Mouse (Mus musculus) skeletal muscle tissue, postnatal 0 days (tissue): Measurements from ENCODE around the gene Obox6. TPM values are rescaled to one million over a fixed set of nuclear protein-coding genes. Genes with fewer than 3 reads are reported as not detected.

Experiments used
- polyA plus RNA-seq: library from polyadenylated mRNA; unstranded; fragments of >200 nt; fragmentation: Nextera tagmentation; extraction: Ambion mirVana; gene quantifications from 2 replicates; pipeline ENCODE4 v1.2.1, GENCODE M21; 2015

Obox6 gene
- polyA plus RNA-seq: not detected in 2 replicates

GRCm38 (mm10) chr7:15839578-15839977 lies at the start of gene Obox6:
TSS of gene Obox6 (minus strand) at chr7:15839678.

GRCm38 (mm10) chr7:15882317-15882716 lies 42.8 kb upstream of the Obox6 start, which contains the start of gene Crxos:
TSS of gene Crxos (plus strand) at chr7:15882617.

DNA sequence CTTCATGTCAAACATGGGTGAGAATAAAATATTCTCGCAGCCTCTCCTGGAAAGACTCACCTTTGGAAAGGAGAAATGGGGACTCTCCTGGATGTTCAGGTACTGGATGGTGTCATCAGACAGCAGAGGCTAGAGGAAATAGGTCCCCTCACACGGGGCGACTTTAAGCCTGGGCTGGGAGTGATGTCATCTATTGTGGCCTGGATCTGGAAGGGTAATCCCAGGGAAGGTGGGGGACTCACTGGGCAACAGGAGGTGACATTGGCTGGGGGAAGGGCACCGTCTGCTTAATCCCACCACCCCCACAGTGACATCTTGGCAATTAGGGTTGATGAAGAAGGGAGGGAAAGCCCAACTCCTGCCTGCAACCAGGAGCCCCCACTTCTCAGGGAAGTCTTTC lies 40.3 kb upstream of the Obox6 start, which contains the start of gene Crx:
Gene Crx (minus strand): TSS at position 213 of the 400 bp plus-strand sequence.

Other genes starting within 250 kb of the Obox6 start
- not detected in 2 replicates for gene Obox3, start 199.8 kb downstream of the Obox6 start, polyA plus RNA-seq
- not detected in 2 replicates for gene Obox5, start 89.5 kb downstream of the Obox6 start, polyA plus RNA-seq
- not detected in 2 replicates for gene Crx, start 40.3 kb upstream of the Obox6 start, polyA plus RNA-seq
- not detected in 2 replicates for gene Crxos, start 42.9 kb upstream of the Obox6 start, polyA plus RNA-seq
- 1,000 and 1,017 TPM in 2 replicates for gene Selenow, start 82.7 kb upstream of the Obox6 start, polyA plus RNA-seq
- gene Nop53, start 106.4 kb upstream of the Obox6 start, polyA plus RNA-seq: 158 and 170 TPM in 2 replicates
- 66.9 and 87.8 TPM in 2 replicates for gene Ehd2, start 127.9 kb upstream of the Obox6 start, polyA plus RNA-seq
- 3.2 TPM in 2 replicates for gene Bicra, start 208.2 kb upstream of the Obox6 start, polyA plus RNA-seq
- gene Zfp541, start 222.1 kb upstream of the Obox6 start, polyA plus RNA-seq: not detected in 2 replicates